Mouse (Mus musculus) intestine, postnatal 0 days (tissue): ENCODE measurements around the gene Bax. TPM values are rescaled to one million over a fixed set of nuclear protein-coding genes. Genes with fewer than 3 reads are reported as not detected.

Experiments
- ATAC-seq: fragments of 200-750 bp; cut with Nextera tagmentation; 2 replicates; pipeline ENCODE4 v1.8.0; 2017; ENCODE audit warnings: mild to moderate bottlenecking, moderate TSS enrichment, moderate library complexity
- H3K27ac ChIP-seq: fragments of 300-500 bp; sonication (generic); 2 replicates; pipeline ENCODE4 v1.5.1; 2014; ENCODE audit warnings: mild to moderate bottlenecking, low read depth, low read length, moderate library complexity
- H3K27me3 ChIP-seq: fragments of 300-500 bp; sonication (generic); replicated peaks from 2 replicates; pipeline ENCODE4 v1.6.1; 2014; ENCODE audit warnings: low read length, mixed read lengths; ENCODE audit not compliant: control insufficient read depth, insufficient read depth
- H3K36me3 ChIP-seq: fragments of 300-500 bp; sonication (generic); 2 replicates; pipeline ENCODE4 v1.6.1; 2014; ENCODE audit warnings: mild to moderate bottlenecking, moderate library complexity; ENCODE audit not compliant: control insufficient read depth, insufficient read depth
- H3K4me1 ChIP-seq: fragments of 300-500 bp; sonication (generic); replicated peaks from 2 replicates; pipeline ENCODE4 v1.6.1; 2014; ENCODE audit warnings: antibody characterized with exemption, low read length, mixed read lengths; ENCODE audit not compliant: control insufficient read depth, insufficient read depth
- H3K4me2 ChIP-seq: fragments of 300-500 bp; sonication (generic); replicated peaks from 2 replicates; pipeline ENCODE4 v1.6.1; 2014; ENCODE audit warnings: low read depth, mild to moderate bottlenecking, moderate library complexity
- H3K4me3 ChIP-seq: fragments of 300-500 bp; sonication (generic); 2 replicates; pipeline ENCODE4 v1.5.1; 2014; ENCODE audit warnings: low read depth, low read length
- H3K9ac ChIP-seq: fragments of 300-500 bp; sonication (generic); 2 replicates; pipeline ENCODE4 v1.6.1; 2014; ENCODE audit warnings: mild to moderate bottlenecking, low read depth, low read length
- H3K9me3 ChIP-seq: fragments of 300-500 bp; sonication (generic); 2 replicates; pipeline ENCODE4 v1.6.1; 2016; ENCODE audit warnings: mixed run types; ENCODE audit not compliant: control insufficient read depth
- CTCF ChIP-seq: sonication (generic); IDR thresholded peaks from 2 replicates; pipeline ENCODE4 v1.5.1; 2016; ENCODE audit warnings: low read depth, mild to moderate bottlenecking, control low read depth, antibody characterized with exemption, moderate library complexity
- WGBS: fragments of 180-500 bp; shearing (Covaris S2); extraction: QIAGEN DNeasy Blood & Tissue Kit; methylation state at CpG from one replicate; pipeline ENCODE4 v1.1.7; 2014; 5-methylcytosine and 5-hydroxymethylcytosine counted together
- polyA plus RNA-seq: library from polyadenylated mRNA; unstranded; fragments of >200 nt; fragmentation: Nextera tagmentation; extraction: Ambion mirVana; gene quantifications from 2 replicates; pipeline ENCODE4 v1.2.1, GENCODE M21; 2015

Bax gene
- polyA plus RNA-seq, 1 experiment from 2014 or later = 180 TPM

DNA sequence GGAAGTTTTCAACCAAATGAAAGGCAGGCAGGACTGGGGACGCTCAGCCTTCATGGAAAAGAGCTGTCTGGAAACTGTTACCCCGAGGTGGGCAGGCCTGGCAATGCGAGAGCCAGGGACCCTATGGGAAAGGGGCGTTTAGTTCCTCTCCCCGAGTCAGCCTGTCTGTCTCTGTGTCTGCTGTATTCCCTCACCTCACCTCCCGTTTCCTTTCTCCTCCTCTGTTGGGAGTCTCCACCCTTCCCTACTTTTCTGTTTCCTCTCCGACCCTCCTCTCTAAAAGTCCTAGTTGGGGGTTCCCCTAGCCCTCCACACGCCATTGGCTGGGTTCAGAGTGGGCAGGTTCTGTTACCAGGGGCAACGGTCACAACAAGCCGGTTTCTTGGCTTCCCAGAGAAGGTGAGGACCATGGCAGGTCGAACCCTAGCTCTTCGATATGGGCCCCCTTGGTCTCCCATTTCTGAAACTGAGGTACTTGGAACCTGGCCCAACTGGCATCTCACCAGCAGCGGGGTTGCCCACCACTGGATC, 48.7 kb downstream of the Bax start:
- peaks cover 46% of the 10 kb centered on the region for H3K27me3 ChIP-seq
- no peak overlapping the region for H3K27ac ChIP-seq
- H3K4me3 ChIP-seq = no peak overlapping the region
- WGBS = 14% methylated on average over 13 of the region's 13 CpGs
- TF ChIP-seq CTCF = no peak
- no peak overlapping the region for H3K4me2 ChIP-seq
- H3K9me3 ChIP-seq = no peaks in the 10 kb centered on the region
- peaks cover 23% of the 10 kb centered on the region for H3K36me3 ChIP-seq
- no peak for ATAC-seq
- peaks cover 14% of the 10 kb centered on the region; the same call in 1 of the 2 replicates for H3K4me1 ChIP-seq
- H3K9ac ChIP-seq = no peak overlapping the region

DNA sequence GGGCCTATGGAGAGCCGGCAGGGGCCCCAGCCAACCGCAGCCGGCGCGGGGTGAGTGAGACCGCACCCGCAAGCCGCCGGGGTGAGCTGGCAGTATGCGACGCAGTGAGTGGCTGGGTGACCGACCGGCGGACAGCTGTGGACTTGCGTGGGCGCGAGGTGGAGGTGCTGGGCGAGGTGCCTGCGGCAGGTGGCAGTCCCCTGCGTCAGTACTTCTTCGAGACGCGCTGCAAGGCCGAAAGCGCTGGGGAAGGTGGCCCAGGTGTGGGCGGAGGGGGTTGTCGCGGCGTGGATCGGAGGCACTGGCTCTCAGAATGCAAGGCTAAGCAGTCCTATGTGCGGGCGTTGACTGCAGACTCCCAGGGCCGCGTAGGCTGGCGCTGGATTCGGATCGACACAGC, 51.1 kb downstream of the Bax start:
- Histone ChIP-seq H3K9ac (no peak overlapping the region), H3K9me3 (no peaks in the 10 kb centered on the region), H3K27ac (no peak overlapping the region), H3K27me3 (peaks cover 59% of the 10 kb centered on the region), H3K36me3 (0 out of 2 replicates have a peak, but pooled peaks cover under 1% of the 10 kb centered on the region), H3K4me1 (peaks cover 14% of the 10 kb centered on the region; the same call in 1 of the 2 replicates), H3K4me3 (peak overlapping the region; percentile 11; the same call in 1 of the 2 replicates), H3K4me2 (peak overlapping the region; percentile 52)
- TF ChIP-seq CTCF = no peak
- 25% methylated on average over 37 of the region's 37 CpGs for WGBS
- ATAC-seq = no peak

DNA sequence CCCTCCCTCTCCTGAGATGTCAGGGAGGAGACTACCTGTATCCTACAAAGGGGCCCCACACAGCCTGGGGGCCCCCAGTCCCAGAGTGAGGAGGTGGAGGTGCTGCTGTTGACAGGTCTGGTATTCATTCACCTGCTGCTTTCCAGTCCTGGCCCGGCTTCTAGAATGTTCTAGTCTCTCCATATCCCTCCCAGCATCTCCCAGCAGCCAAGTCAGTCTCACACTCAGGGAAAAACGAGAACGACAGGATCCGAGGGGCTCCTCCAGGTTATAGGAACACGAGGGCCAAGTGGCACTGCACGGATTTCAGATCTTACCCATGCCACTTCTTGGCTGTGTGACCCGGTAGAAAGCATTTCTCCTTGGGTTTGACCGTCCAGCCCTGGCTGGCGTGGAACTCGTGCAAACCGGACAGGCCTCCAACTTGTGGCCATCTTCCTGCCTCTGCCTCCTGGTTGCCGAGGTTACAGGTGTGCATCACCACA, 51.9 kb downstream of the Bax start:
- Histone ChIP-seq H3K4me1 (peaks cover 14% of the 10 kb centered on the region; the same call in 1 of the 2 replicates), H3K4me3 (no peak overlapping the region), H3K27me3 (peaks cover 66% of the 10 kb centered on the region), H3K9ac (no peak overlapping the region), H3K36me3 (no peaks in the 10 kb centered on the region), H3K9me3 (no peaks in the 10 kb centered on the region), H3K27ac (no peak overlapping the region), H3K4me2 (0 out of 2 replicates have a peak overlapping the region, but pooled peaks have one; percentile 52)
- TF ChIP-seq CTCF = no peak
- WGBS = 52% methylated on average over 12 of the region's 12 CpGs
- no peak for ATAC-seq

GRCm38 (mm10) chr7:45413864-45414739, 52.6 kb downstream of the Bax start:
- Histone ChIP-seq H3K4me3 (peak overlapping the region; percentile 58), H3K27ac (no peak overlapping the region), H3K9me3 (no peaks in the 10 kb centered on the region), H3K4me1 (peaks cover 14% of the 10 kb centered on the region; the same call in 1 of the 2 replicates), H3K9ac (peak overlapping the region; percentile 34), H3K27me3 (peaks cover 71% of the 10 kb centered on the region), H3K4me2 (peak overlapping the region; percentile 94), H3K36me3 (no peaks in the 10 kb centered on the region)
- WGBS = 2% methylated on average over 27 of the region's 27 CpGs
- ATAC-seq = peak; percentile 28; the same call in 1 of the 2 replicates
- TF ChIP-seq CTCF = no peak

- Histone ChIP-seq H3K4me2 (peak within 1 kb of the TSS; percentile 94), H3K9ac (peak within 1 kb of the TSS; percentile 34), H3K9me3 (no peaks in the 10 kb centered on the region), H3K36me3 (no peaks in the 10 kb centered on the region), H3K4me3 (peak within 1 kb of the TSS; percentile 58), H3K27me3 (peaks cover 73% of the 10 kb centered on the region), H3K27ac (no peak within 1 kb of the TSS), H3K4me1 (peaks cover 14% of the 10 kb centered on the region; the same call in 1 of the 2 replicates)
- WGBS = 3% methylated on average over 44 of the region's 45 CpGs
- no peak for TF ChIP-seq CTCF
- ATAC-seq = peak; percentile 20; the same call in 1 of the 2 replicates
These were observed 53.4 kb downstream of the Bax start, which contains the start of gene Ntf5 for GRCm38 (mm10) chr7:45413113-45413863. Gene Ntf5 (plus strand): TSS chr7:45413695.
